Mouse (Mus musculus) adrenal gland, postnatal 10 days (tissue): ENCODE data around the gene Klhl5. TPM values are rescaled to one million over a fixed set of nuclear protein-coding genes. Genes with fewer than 3 reads are reported as not detected.

Experiments used
- DNase-seq: peaks from one replicate; pipeline ENCODE4 v3.0.0; 2021; ENCODE audit warnings: mixed read lengths
- total RNA-seq, 2 experiments: library from RNA; stranded (reverse); gene quantifications; 2 replicates each; pipeline ENCODE4 v1.2.3; 2021

Gene Klhl5
- total RNA-seq, 2 experiments from 2014 or later = 46.9 to 56.9 TPM

GRCm38 (mm10) chr5:65199346-65200128 lies 92.2 kb downstream of the Klhl5 start, which contains the start of gene Wdr19:
Gene Wdr19 (plus strand): TSS chr5:65199696.
- peak; percentile 98 for DNase-seq

GRCm38 (mm10) chr5:65204726-65205125 lies 97.4 kb downstream of the Klhl5 start:
- DNase-seq = no peak

DNA sequence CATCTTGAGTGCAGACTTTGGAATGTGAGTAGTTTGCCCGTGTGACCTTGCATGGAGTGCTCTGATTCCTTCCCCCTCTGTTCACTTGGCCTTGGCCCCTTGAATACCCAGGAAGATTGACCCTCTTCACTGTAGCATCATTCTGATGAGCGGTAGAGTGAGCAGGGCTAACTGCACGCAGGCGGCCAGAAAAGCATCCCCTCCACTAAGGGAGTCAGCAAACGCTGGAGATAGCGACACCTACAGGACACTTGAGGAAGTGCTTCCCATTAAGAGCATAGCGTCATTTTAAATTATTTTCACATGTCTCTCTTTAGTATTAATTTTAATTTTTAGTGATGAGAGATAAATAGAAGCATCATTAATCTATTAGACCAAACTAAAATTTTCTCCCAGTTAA lies 106.0 kb downstream of the Klhl5 start:
- peak; percentile 53 for DNase-seq

Other genes starting within 250 kb of the Klhl5 start
- gene Tlr1, start 174.0 kb upstream of the Klhl5 start, total RNA-seq = 1 to 10 TPM; 1.2 to 1.6 TPM
- 1 to 10 TPM; 1.8 TPM for gene Tlr6, start 147.4 kb upstream of the Klhl5 start, total RNA-seq
- 10 to 100 TPM; 28.1 to 28.4 TPM for gene Fam114a1, start 137.5 kb upstream of the Klhl5 start, total RNA-seq
- gene Tmem156, start 15.4 kb upstream of the Klhl5 start, total RNA-seq = under 1 TPM; 0.57 to 0.67 TPM
- gene Wdr19, start 92.2 kb downstream of the Klhl5 start, total RNA-seq = 1 to 10 TPM; 7.0 to 9.3 TPM
- gene Rfc1, start 228.1 kb downstream of the Klhl5 start, total RNA-seq = 10 to 100 TPM; 47.7 to 50.2 TPM
- gene Klb, start 240.8 kb downstream of the Klhl5 start, total RNA-seq = 10 to 100 TPM; 19.4 to 19.9 TPM